Mouse (Mus musculus): ENCODE data around the gene Stam. TPM values are rescaled to one million over a fixed set of nuclear protein-coding genes. Genes with fewer than 3 reads are reported as not detected.

Gene Stam
- polyA plus RNA-seq, 1 experiment from 2014 or later = 158 TPM

- no peaks in the 10 kb centered on the region for H3K4me1 ChIP-seq (ENCODE audit: control insufficient read depth, insufficient read depth, low read length)
- ATAC-seq (ENCODE audit: low read depth) = no peak
- no peak overlapping the region for H3K4me3 ChIP-seq (ENCODE audit: low read depth, low read length)
- no peaks in the 10 kb centered on the region for H3K27me3 ChIP-seq (ENCODE audit: control insufficient read depth, insufficient read depth, low read length)
- H3K36me3 ChIP-seq (ENCODE audit: control insufficient read depth, insufficient read depth, low read length) = no peaks in the 10 kb centered on the region
- no peak overlapping the region for H3K27ac ChIP-seq (ENCODE audit: low read depth, low read length)
- H3K9me3 ChIP-seq (ENCODE audit: control insufficient read depth, low read length) = no peaks in the 10 kb centered on the region
- H3K9ac ChIP-seq (replicated peaks; ENCODE audit: low read depth, low read length) = no peak overlapping the region
- H3K4me2 ChIP-seq (ENCODE audit: low read depth, low read length) = no peak overlapping the region
These were observed 26.6 kb downstream of the Stam start for GRCm38 (mm10) chr2:14100533-14100932.

DNA sequence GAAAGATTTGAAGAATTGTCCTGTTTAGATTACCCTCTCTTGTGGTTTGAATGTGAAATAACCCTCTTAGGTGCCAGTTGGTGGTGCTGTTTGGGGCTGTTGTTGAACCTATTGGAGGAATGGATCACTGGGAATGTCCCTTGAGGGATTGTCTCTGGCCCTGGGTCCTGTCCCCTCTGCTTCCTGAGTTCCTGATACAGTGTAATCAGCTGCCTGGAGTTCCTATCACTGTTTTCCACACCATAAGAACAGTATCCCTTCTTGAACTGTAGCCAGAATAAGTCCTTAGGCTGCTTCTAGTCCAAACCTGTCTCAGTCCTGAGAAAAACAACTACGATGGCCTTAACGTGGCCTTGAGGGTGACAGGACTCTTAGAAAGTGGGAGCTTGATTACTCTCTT lies 28.7 kb downstream of the Stam start:
- Histone ChIP-seq H3K4me2 (ENCODE audit: low read depth, low read length) (no peak overlapping the region), H3K9ac (replicated peaks; ENCODE audit: low read depth, low read length) (no peak overlapping the region), H3K27me3 (ENCODE audit: control insufficient read depth, insufficient read depth, low read length) (no peaks in the 10 kb centered on the region), H3K27ac (ENCODE audit: low read depth, low read length) (no peak overlapping the region), H3K4me3 (ENCODE audit: low read depth, low read length) (no peak overlapping the region), H3K36me3 (ENCODE audit: control insufficient read depth, insufficient read depth, low read length) (no peaks in the 10 kb centered on the region), H3K4me1 (ENCODE audit: control insufficient read depth, insufficient read depth, low read length) (no peaks in the 10 kb centered on the region), H3K9me3 (ENCODE audit: control insufficient read depth, low read length) (no peaks in the 10 kb centered on the region)
- WGBS = 95% methylated on average over 2 of the region's 2 CpGs
- ATAC-seq (ENCODE audit: low read depth) = no peak

GRCm38 (mm10) chr2:14103924-14104323 lies 30.0 kb downstream of the Stam start:
- ATAC-seq (ENCODE audit: low read depth) = no peak

DNA sequence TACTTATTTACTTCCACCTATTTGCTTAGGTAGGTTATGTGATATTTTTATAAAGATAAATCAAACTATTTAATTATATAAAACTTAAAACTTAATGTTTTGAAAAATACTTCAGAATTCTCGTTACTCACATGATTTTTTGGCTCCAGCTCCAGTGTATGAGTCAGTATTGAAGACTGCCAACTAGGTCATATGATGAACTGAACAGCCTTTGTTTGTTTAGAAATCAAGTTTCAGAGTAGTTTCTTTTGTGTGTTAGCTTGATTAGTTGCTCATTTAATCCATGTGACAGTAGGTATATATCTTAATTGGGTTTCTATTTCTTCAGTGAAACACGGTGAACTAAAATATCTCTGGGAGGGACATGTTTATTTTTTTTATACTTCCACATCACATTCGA lies 33.8 kb downstream of the Stam start:
- Histone ChIP-seq H3K9me3 (ENCODE audit: control insufficient read depth, low read length) (no peaks in the 10 kb centered on the region), H3K4me3 (ENCODE audit: low read depth, low read length) (no peak overlapping the region), H3K27ac (ENCODE audit: low read depth, low read length) (no peak overlapping the region), H3K9ac (replicated peaks; ENCODE audit: low read depth, low read length) (no peak overlapping the region), H3K27me3 (ENCODE audit: control insufficient read depth, insufficient read depth, low read length) (no peaks in the 10 kb centered on the region), H3K4me2 (ENCODE audit: low read depth, low read length) (no peak overlapping the region), H3K36me3 (ENCODE audit: control insufficient read depth, insufficient read depth, low read length) (no peaks in the 10 kb centered on the region), H3K4me1 (ENCODE audit: control insufficient read depth, insufficient read depth, low read length) (no peaks in the 10 kb centered on the region)
- no peak for ATAC-seq (ENCODE audit: low read depth)
- WGBS = 85% methylated on average over 3 of the region's 3 CpGs

More at GRCm38 (mm10) chr2:14103924-14104323, 30.0 kb downstream of the Stam start:
- no peaks in the 10 kb centered on the region for H3K27me3 ChIP-seq (ENCODE audit: control insufficient read depth, insufficient read depth, low read length)
- H3K4me2 ChIP-seq (ENCODE audit: low read depth, low read length) = no peak overlapping the region
- no peak overlapping the region for H3K9ac ChIP-seq (replicated peaks; ENCODE audit: low read depth, low read length)
- no peak overlapping the region for H3K27ac ChIP-seq (ENCODE audit: low read depth, low read length)
- H3K4me1 ChIP-seq (ENCODE audit: control insufficient read depth, insufficient read depth, low read length) = no peaks in the 10 kb centered on the region
- WGBS = 94% methylated on average over 1 of the region's 1 CpGs
- no peaks in the 10 kb centered on the region for H3K36me3 ChIP-seq (ENCODE audit: control insufficient read depth, insufficient read depth, low read length)
- H3K4me3 ChIP-seq (ENCODE audit: low read depth, low read length) = no peak overlapping the region
- H3K9me3 ChIP-seq (ENCODE audit: control insufficient read depth, low read length) = no peaks in the 10 kb centered on the region

DNA sequence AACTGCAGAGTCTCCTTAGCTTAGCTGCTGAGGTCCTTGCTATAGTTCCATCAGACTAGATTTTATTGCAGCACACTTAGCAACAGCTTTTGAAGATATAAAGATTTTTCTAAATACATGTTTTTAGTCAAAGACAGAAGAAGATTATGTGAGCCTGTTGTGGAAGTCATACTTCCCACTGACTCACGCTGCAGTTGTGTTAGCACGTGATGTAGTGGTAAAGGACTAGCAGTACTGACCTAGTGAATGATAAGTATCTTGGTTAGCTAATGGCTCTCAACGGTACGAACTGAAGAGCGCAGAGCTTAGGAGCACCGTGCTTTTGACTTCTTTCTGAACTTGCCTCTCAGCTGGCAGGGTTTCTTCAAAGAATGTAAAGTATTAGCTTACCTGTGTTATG lies 52.5 kb downstream of the Stam start:
- 94% methylated on average over 6 of the region's 6 CpGs for WGBS
- ATAC-seq (ENCODE audit: low read depth) = no peak
- no peak overlapping the region for H3K27ac ChIP-seq (ENCODE audit: low read depth, low read length)

DNA sequence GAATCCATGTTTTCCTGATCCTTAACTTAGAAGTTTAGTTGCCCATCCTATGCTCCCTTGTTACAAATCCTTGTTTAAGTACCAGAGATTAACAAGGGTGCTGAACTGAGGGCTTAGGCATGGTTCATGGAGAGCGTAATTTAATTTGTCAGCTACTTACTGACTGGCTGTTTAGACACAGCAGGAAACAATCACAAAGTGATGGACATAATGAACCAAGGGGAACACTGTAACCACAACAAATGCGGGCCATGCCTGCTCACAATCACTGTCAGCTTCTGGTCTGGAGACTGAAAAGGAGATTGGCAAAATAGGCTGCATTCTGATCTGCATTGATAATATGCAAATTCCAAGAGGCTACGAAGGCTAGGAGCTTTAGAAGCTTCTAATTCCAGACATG lies 53.7 kb downstream of the Stam start:
- Histone ChIP-seq H3K36me3 (ENCODE audit: control insufficient read depth, insufficient read depth, low read length) (peaks cover 12% of the 10 kb centered on the region; the same call in 1 of the 2 replicates), H3K4me1 (ENCODE audit: control insufficient read depth, insufficient read depth, low read length) (no peaks in the 10 kb centered on the region), H3K27ac (ENCODE audit: low read depth, low read length) (no peak overlapping the region), H3K4me3 (ENCODE audit: low read depth, low read length) (no peak overlapping the region), H3K27me3 (ENCODE audit: control insufficient read depth, insufficient read depth, low read length) (no peaks in the 10 kb centered on the region), H3K4me2 (ENCODE audit: low read depth, low read length) (no peak overlapping the region), H3K9me3 (ENCODE audit: control insufficient read depth, low read length) (no peaks in the 10 kb centered on the region), H3K9ac (replicated peaks; ENCODE audit: low read depth, low read length) (no peak overlapping the region)
- 59% methylated on average over 3 of the region's 3 CpGs for WGBS
- ATAC-seq (ENCODE audit: low read depth) = no peak

More for the DNA sequence above, 52.5 kb downstream of the Stam start:
- Histone ChIP-seq H3K36me3 (ENCODE audit: control insufficient read depth, insufficient read depth, low read length) (peaks cover 10% of the 10 kb centered on the region; the same call in 1 of the 2 replicates), H3K4me3 (ENCODE audit: low read depth, low read length) (no peak overlapping the region), H3K4me2 (ENCODE audit: low read depth, low read length) (no peak overlapping the region), H3K9me3 (ENCODE audit: control insufficient read depth, low read length) (no peaks in the 10 kb centered on the region), H3K27me3 (ENCODE audit: control insufficient read depth, insufficient read depth, low read length) (no peaks in the 10 kb centered on the region), H3K4me1 (ENCODE audit: control insufficient read depth, insufficient read depth, low read length) (no peaks in the 10 kb centered on the region), H3K9ac (replicated peaks; ENCODE audit: low read depth, low read length) (no peak overlapping the region)

GRCm38 (mm10) chr2:14130641-14131339 lies 56.9 kb downstream of the Stam start:
- Histone ChIP-seq H3K9ac (replicated peaks; ENCODE audit: low read depth, low read length) (no peak overlapping the region), H3K27me3 (ENCODE audit: control insufficient read depth, insufficient read depth, low read length) (no peaks in the 10 kb centered on the region), H3K9me3 (ENCODE audit: control insufficient read depth, low read length) (no peaks in the 10 kb centered on the region), H3K4me3 (ENCODE audit: low read depth, low read length) (no peak overlapping the region), H3K4me1 (ENCODE audit: control insufficient read depth, insufficient read depth, low read length) (no peaks in the 10 kb centered on the region), H3K36me3 (ENCODE audit: control insufficient read depth, insufficient read depth, low read length) (peaks cover 21% of the 10 kb centered on the region; the same call in 1 of the 2 replicates), H3K27ac (ENCODE audit: low read depth, low read length) (no peak overlapping the region), H3K4me2 (ENCODE audit: low read depth, low read length) (no peak overlapping the region)
- WGBS = 58% methylated on average over 12 of the region's 12 CpGs
- no peak for ATAC-seq (ENCODE audit: low read depth)

DNA sequence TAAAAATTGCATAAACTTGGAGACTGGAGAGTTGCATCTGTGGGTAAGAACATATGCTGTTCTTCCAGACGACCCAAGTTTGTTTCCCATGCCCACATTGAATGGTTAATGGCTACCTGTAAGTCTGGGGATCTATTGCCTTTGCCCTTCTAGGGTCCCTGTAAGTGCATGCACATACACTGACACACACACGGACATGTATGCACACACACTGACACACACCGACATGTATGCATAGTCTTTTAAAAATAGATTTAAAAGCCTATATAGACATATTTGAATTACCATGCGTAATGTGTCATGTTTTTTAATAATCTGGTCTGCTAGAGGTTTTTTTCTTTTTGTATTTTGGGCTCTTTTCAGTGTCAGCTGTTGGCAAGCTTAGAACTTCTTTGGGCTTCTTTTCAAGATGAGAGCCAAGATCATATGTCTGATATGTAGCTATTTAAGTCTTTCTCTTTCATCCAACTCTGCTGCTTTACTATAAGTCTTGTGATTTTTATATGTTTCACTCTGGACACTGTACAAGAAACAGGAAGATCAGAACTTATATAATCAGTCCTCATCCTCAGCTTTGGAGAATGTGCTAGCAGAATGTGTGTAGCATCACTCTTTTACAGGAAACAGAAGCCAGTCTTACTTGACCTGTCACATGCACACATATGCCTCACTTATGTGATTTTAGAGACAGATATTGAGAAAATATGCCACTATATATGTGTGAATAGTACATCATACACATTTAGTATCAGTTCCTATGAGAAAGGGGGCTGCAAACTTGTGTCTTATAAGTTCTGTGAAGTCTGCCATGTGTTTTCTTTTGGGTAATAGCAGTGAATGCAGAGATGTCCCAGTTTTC lies 58.8 kb downstream of the Stam start:
- Histone ChIP-seq H3K9ac (replicated peaks; ENCODE audit: low read depth, low read length) (no peak overlapping the region), H3K9me3 (ENCODE audit: control insufficient read depth, low read length) (no peaks in the 10 kb centered on the region), H3K36me3 (ENCODE audit: control insufficient read depth, insufficient read depth, low read length) (peaks cover 21% of the 10 kb centered on the region; the same call in 1 of the 2 replicates), H3K27ac (ENCODE audit: low read depth, low read length) (no peak overlapping the region), H3K27me3 (ENCODE audit: control insufficient read depth, insufficient read depth, low read length) (no peaks in the 10 kb centered on the region), H3K4me1 (ENCODE audit: control insufficient read depth, insufficient read depth, low read length) (no peaks in the 10 kb centered on the region), H3K4me2 (ENCODE audit: low read depth, low read length) (no peak overlapping the region), H3K4me3 (ENCODE audit: low read depth, low read length) (no peak overlapping the region)
- 86% methylated on average over 4 of the region's 4 CpGs for WGBS
- no peak for ATAC-seq (ENCODE audit: low read depth)

GRCm38 (mm10) chr2:14136906-14137305 lies 63.0 kb downstream of the Stam start:
- Histone ChIP-seq H3K4me2 (ENCODE audit: low read depth, low read length) (no peak overlapping the region), H3K36me3 (ENCODE audit: control insufficient read depth, insufficient read depth, low read length) (peaks cover 14% of the 10 kb centered on the region), H3K4me3 (ENCODE audit: low read depth, low read length) (no peak overlapping the region), H3K27ac (ENCODE audit: low read depth, low read length) (no peak overlapping the region), H3K27me3 (ENCODE audit: control insufficient read depth, insufficient read depth, low read length) (no peaks in the 10 kb centered on the region), H3K9ac (replicated peaks; ENCODE audit: low read depth, low read length) (no peak overlapping the region), H3K9me3 (ENCODE audit: control insufficient read depth, low read length) (no peaks in the 10 kb centered on the region), H3K4me1 (ENCODE audit: control insufficient read depth, insufficient read depth, low read length) (no peaks in the 10 kb centered on the region)
- 63% methylated on average over 3 of the region's 3 CpGs for WGBS
- peak; percentile 68 for ATAC-seq (ENCODE audit: low read depth)
